Mouse (Mus musculus): ENCODE data around the gene Stk19. TPM values are rescaled to one million over a fixed set of nuclear protein-coding genes. Genes with fewer than 3 reads are reported as not detected.
"Not testable (repeated sequence)": the region's sequence is repeated elsewhere in the genome, so short reads cannot be mapped to it uniquely, and the experiment has no call there.

The Stk19 gene
- total and polyA plus RNA-seq, 2 experiments from 2014 or later: 25.8 to 48.6 TPM

DNA sequence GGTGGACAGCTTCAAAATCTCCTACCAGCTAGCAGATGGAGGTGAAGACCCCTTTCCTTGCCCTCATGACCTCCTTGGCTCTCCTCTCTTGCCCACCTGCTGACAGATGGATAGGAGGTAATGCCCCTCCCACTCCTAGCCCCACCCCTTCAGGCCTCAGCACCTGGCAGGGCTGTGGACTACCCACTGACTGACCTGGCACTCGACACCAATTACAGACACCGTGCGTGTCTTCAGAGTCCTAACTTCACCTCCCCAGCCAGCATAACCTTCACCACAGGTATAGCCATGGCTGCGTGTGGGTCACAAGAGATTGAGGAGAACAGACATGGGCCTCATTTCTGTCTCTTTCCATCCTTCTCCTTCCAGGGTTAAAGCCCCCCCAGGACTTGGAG lies 37.2 kb downstream of the Stk19 start:
- Histone ChIP-seq H3K4me3 (ENCODE audit: low read depth, low read length) (no peak overlapping the region), H3K4me1 (ENCODE audit: insufficient read depth, low read length) (no peaks in the 10 kb centered on the region), H3K4me2 (ENCODE audit: low read depth, low read length, poor library complexity, severe bottlenecking) (no peak overlapping the region), H3K36me3 (ENCODE audit: insufficient read depth, low read length) (no peaks in the 10 kb centered on the region), H3K9me3 (ENCODE audit: low read length) (no peaks in the 10 kb centered on the region), H3K27me3 (ENCODE audit: insufficient read depth, low read length) (no peaks in the 10 kb centered on the region), H3K9ac (replicated peaks; ENCODE audit: low read length, poor library complexity, severe bottlenecking) (no peak overlapping the region), H3K27ac (ENCODE audit: low read depth, low read length) (no peak overlapping the region)
- WGBS: 90% methylated on average over 4 of the region's 4 CpGs
- DNase-seq (ENCODE audit: low spot score) (no peak), ATAC-seq (ENCODE audit: low FRiP score) (no peak)
- no peak for TF ChIP-seq CTCF (IDR thresholded peaks at IDR 0.05)

DNA sequence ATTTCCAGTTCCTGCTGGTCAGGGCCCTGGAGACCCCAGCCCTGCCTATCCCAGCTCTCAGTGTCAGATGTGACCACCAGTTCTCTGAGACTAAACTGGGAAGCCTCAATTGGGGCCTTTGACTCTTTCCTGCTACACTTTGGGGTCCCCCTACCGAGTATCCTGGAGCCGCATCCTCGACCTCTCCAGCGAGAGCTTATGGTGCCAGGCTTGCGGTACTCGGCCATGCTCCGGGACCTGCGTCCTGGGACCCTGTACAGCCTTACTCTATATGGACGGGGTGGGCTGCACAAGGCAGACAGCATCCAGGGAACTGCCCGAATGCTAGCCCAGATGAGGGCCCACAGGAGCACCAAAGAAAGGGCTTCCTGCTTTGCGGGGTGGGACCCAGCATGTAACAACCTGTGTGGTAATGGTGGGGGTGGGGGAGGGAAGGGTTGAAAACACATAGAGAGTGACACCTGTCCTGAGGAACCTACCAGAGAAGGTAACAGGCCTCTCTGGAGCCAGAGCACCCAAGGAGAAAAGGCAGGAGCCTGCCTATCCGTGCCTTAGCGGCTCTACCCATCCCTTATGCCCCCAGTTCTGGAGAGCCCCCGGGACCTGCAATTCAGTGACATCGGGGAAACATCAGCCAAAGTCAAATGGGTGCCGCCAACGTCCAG lies 37.7 kb downstream of the Stk19 start:
- H3K36me3 ChIP-seq (ENCODE audit: insufficient read depth, low read length): no peaks in the 10 kb centered on the region
- no peak for ATAC-seq (ENCODE audit: low FRiP score)
- no peaks in the 10 kb centered on the region for H3K9me3 ChIP-seq (ENCODE audit: low read length)
- DNase-seq (ENCODE audit: low spot score): no peak
- H3K27ac ChIP-seq (ENCODE audit: low read depth, low read length): no peak overlapping the region
- no peak overlapping the region for H3K4me3 ChIP-seq (ENCODE audit: low read depth, low read length)
- no peaks in the 10 kb centered on the region for H3K4me1 ChIP-seq (ENCODE audit: insufficient read depth, low read length)
- no peak for TF ChIP-seq CTCF (IDR thresholded peaks at IDR 0.05)
- WGBS: 89% methylated on average over 14 of the region's 17 CpGs
- H3K9ac ChIP-seq (replicated peaks; ENCODE audit: low read length, poor library complexity, severe bottlenecking): no peak overlapping the region
- no peaks in the 10 kb centered on the region for H3K27me3 ChIP-seq (ENCODE audit: insufficient read depth, low read length)
- H3K4me2 ChIP-seq (ENCODE audit: low read depth, low read length, poor library complexity, severe bottlenecking): no peak overlapping the region

DNA sequence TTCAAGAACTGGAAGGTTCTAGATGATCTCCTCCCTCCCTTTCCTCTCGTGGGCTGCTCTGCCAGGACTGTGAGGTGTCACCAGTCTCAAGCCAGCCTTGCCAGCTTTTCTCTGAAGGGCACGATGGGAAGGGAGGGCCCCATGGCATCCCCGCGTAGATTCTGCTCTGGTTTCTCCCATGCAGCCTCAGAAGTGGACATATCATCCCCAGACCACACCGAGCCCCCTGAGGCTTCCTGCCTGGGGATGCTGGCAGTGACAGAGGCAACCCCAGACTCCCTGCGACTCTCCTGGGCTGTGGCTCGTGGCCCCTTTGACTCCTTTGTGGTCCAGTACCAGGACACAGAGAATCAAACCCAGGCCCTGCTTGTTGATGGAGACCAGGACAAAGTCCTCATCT lies 38.7 kb downstream of the Stk19 start:
- H3K27ac ChIP-seq (ENCODE audit: low read depth, low read length); ATAC-seq (ENCODE audit: low FRiP score); H3K27me3 ChIP-seq (ENCODE audit: insufficient read depth, low read length); H3K9me3 ChIP-seq (ENCODE audit: low read length); H3K9ac ChIP-seq (replicated peaks; ENCODE audit: low read length, poor library complexity, severe bottlenecking); DNase-seq (ENCODE audit: low spot score); H3K4me1 ChIP-seq (ENCODE audit: insufficient read depth, low read length); H3K36me3 ChIP-seq (ENCODE audit: insufficient read depth, low read length); H3K4me2 ChIP-seq (ENCODE audit: low read depth, low read length, poor library complexity, severe bottlenecking); H3K4me3 ChIP-seq (ENCODE audit: low read depth, low read length): not testable (repeated sequence)
- 91% methylated on average over 6 of the region's 7 CpGs for WGBS

DNA sequence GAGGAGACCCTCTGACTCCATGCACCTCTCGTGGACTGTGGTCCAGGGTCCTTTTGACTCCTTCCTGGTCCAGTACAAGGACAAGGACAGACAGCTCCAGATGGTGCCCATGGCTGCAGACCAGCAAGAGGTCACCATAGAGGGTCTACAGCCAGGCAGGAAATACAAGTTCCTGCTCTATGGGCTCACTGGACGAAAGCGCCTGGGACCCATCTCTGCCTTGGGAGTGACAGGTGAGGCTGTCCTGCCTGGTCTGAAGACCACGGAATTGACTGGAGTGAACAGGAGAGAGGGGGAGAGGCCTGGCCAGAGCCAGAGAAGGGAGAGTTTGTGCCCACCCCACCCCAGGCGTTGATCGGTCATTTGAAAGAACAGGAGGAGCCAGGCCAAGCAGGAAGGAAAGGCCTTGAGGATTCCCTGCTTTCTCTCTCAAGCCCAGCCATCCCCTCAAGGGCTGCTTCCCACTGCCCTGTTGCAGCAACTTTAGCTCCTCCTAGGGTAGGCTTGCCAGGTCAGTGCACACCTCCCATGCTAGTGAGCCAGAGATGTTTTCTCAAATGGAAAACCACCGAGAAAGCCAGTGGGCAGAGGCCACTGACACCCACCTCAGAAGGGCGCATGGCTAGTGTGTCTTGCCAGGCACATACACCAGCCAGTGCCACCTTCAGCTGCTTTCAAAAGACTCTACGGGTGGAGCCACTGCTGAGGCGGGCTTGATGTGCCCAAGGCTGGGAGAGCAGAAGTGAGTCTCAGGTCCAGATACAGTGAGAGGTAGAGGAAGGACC lies 39.3 kb downstream of the Stk19 start:
- DNase-seq (ENCODE audit: low spot score); H3K4me3 ChIP-seq (ENCODE audit: low read depth, low read length); H3K4me1 ChIP-seq (ENCODE audit: insufficient read depth, low read length); H3K27ac ChIP-seq (ENCODE audit: low read depth, low read length); H3K36me3 ChIP-seq (ENCODE audit: insufficient read depth, low read length); H3K9me3 ChIP-seq (ENCODE audit: low read length); H3K27me3 ChIP-seq (ENCODE audit: insufficient read depth, low read length); H3K4me2 ChIP-seq (ENCODE audit: low read depth, low read length, poor library complexity, severe bottlenecking); ATAC-seq (ENCODE audit: low FRiP score); H3K9ac ChIP-seq (replicated peaks; ENCODE audit: low read length, poor library complexity, severe bottlenecking): not testable (repeated sequence)
- WGBS: 91% methylated on average over 10 of the region's 10 CpGs

DNA sequence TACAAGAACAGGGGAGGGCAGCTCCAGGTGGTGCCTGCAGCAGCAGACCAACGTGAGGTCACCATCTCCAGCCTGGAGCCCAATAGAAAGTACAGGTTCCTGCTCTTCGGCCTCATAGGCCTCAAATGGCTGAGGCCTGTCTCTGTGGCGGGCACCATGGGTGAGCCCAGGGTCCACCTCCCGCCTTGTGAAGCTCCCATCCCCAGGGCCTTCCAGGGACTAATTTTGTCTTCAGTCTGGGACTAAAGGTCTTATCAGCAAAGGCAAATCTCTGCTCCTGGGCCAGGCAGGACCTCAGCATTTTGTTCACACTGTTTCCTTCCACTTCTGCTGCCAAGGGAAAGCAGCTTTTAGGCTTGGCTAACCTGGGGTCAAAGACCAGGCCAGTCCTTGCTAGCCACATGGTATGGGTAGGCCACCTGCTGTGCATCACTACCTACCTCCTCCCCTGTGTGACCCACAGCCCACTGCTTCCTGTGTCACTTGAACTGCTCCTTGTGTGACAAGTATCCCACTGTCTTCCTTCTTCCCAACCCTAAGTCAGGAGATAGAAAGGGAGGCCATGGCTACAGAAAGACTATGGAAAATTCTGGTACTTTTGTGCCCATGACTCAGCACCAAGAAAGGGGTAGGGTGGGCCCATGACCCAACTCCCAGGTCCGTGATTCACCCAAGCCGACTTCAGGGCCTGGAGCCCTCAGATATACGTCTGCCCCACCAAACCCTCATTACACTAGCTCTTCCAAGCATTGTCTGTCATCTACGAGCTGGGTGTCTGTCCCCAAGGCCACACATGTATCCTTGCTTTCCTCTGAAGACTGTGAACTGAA lies 40.2 kb downstream of the Stk19 start:
- H3K4me3 ChIP-seq (ENCODE audit: low read depth, low read length): no peak overlapping the region
- ATAC-seq (ENCODE audit: low FRiP score) (no peak), DNase-seq (ENCODE audit: low spot score) (no peak)
- no peak for TF ChIP-seq CTCF (IDR thresholded peaks at IDR 0.05)
- no peak overlapping the region for H3K4me2 ChIP-seq (ENCODE audit: low read depth, low read length, poor library complexity, severe bottlenecking)
- H3K27me3 ChIP-seq (ENCODE audit: insufficient read depth, low read length): no peaks in the 10 kb centered on the region
- H3K4me1 ChIP-seq (ENCODE audit: insufficient read depth, low read length): no peaks in the 10 kb centered on the region
- H3K27ac ChIP-seq (ENCODE audit: low read depth, low read length): no peak overlapping the region
- H3K36me3 ChIP-seq (ENCODE audit: insufficient read depth, low read length): no peaks in the 10 kb centered on the region
- H3K9me3 ChIP-seq (ENCODE audit: low read length): no peaks in the 10 kb centered on the region
- no peak overlapping the region for H3K9ac ChIP-seq (replicated peaks; ENCODE audit: low read length, poor library complexity, severe bottlenecking)
- WGBS: 84% methylated on average over 8 of the region's 8 CpGs

DNA sequence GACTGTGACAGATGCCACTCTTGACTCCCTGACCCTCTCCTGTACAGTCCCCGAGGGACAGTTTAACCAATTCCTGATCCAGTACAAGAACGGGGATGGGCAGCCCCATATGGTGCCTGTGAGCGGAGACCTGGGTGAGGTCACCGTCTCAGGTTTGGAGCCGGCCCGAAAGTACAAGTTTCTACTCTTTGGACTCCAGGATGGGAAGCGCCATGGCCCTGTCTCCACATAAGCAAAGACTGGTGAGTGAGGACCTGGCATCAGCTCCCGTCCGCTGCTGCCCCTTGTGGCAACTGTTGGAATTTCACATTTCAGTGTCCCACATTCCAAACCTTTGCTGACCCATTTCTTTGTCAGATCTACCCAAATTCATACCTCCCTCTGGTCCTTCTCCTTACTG lies 41.1 kb downstream of the Stk19 start:
- 67% methylated on average over 9 of the region's 9 CpGs for WGBS
- no peaks in the 10 kb centered on the region for H3K4me1 ChIP-seq (ENCODE audit: insufficient read depth, low read length)
- ATAC-seq (ENCODE audit: low FRiP score) (no peak), DNase-seq (ENCODE audit: low spot score) (no peak)
- H3K9me3 ChIP-seq (ENCODE audit: low read length): no peaks in the 10 kb centered on the region
- no peak overlapping the region for H3K27ac ChIP-seq (ENCODE audit: low read depth, low read length)
- TF ChIP-seq CTCF (IDR thresholded peaks at IDR 0.05): peak; percentile 53
- H3K27me3 ChIP-seq (ENCODE audit: insufficient read depth, low read length): no peaks in the 10 kb centered on the region
- H3K9ac ChIP-seq (replicated peaks; ENCODE audit: low read length, poor library complexity, severe bottlenecking): no peak overlapping the region
- no peaks in the 10 kb centered on the region for H3K36me3 ChIP-seq (ENCODE audit: insufficient read depth, low read length)
- H3K4me2 ChIP-seq (ENCODE audit: low read depth, low read length, poor library complexity, severe bottlenecking): no peak overlapping the region
- no peak overlapping the region for H3K4me3 ChIP-seq (ENCODE audit: low read depth, low read length)

All from midbrain, postnatal 0 days (tissue).